Mouse (Mus musculus) MEL (cell line): ENCODE results near the gene Btg3. TPM values are rescaled to one million over a fixed set of nuclear protein-coding genes. Genes with fewer than 3 reads are reported as not detected.

Experiments
- DNase-seq: peaks from one replicate; pipeline ENCODE4 v3.0.0; 2011; ENCODE audit warnings: low read depth, low spot score
- H3K27ac ChIP-seq: 2 replicates; pipeline ENCODE4 v1.5.1; 2012; ENCODE audit warnings: low read depth, mild to moderate bottlenecking, control low read depth, low read length, moderate library complexity; ENCODE audit not compliant: control insufficient read depth
- H3K27me3 ChIP-seq, 2 experiments: fragments of 150-350 bp in 1 of 2; sonication (generic) in 1 of 2; 2 replicates each; pipeline ENCODE4 v1.6.1; 2012; ENCODE audit warnings: low read length in 2 of 2, mild to moderate bottlenecking in 2 of 2, improper control_type of control experiment in 1 of 2, moderate library complexity in 1 of 2; ENCODE audit not compliant: insufficient read depth in 2 of 2, control insufficient read depth in 1 of 2
- H3K36me3 ChIP-seq, 2 experiments: 2 replicates each; pipeline ENCODE4 v1.6.1; 2012 to 2014; ENCODE audit warnings: low read length in 2 of 2, improper control_type of control experiment in 1 of 2, inconsistent platforms in 1 of 2, mild to moderate bottlenecking in 1 of 2; ENCODE audit not compliant: insufficient read depth in 2 of 2, control insufficient read depth in 1 of 2
- H3K4me1 ChIP-seq, 2 experiments: fragments of 150-350 bp in 1 of 2; sonication (generic) in 1 of 2; 2 replicates each; pipeline ENCODE4 v1.6.1; 2012; ENCODE audit warnings: low read length in 2 of 2, improper control_type of control experiment in 1 of 2, mild to moderate bottlenecking in 1 of 2; ENCODE audit not compliant: insufficient read depth in 2 of 2, control insufficient read depth in 1 of 2
- H3K4me3 ChIP-seq, 2 experiments: fragments of 150-350 bp in 1 of 2; sonication (generic) in 1 of 2; 2 replicates each; pipeline ENCODE4 v1.5.1; 2012; ENCODE audit warnings: low read depth in 2 of 2, low read length in 2 of 2, mild to moderate bottlenecking in 2 of 2, moderate library complexity in 2 of 2, control low read depth in 1 of 2, improper control_type of control experiment in 1 of 2; ENCODE audit not compliant: control insufficient read depth in 1 of 2, insufficient read depth in 1 of 2
- H3K79me2 ChIP-seq: 2 replicates; pipeline ENCODE4 v1.6.1; 2012; ENCODE audit warnings: mild to moderate bottlenecking, low read length, moderate library complexity; ENCODE audit not compliant: control insufficient read depth, poor library complexity, insufficient read depth
- H3K9ac ChIP-seq: 2 replicates; pipeline ENCODE4 v1.6.1; 2012; ENCODE audit warnings: low read depth, mild to moderate bottlenecking, control low read depth, low read length, moderate library complexity; ENCODE audit not compliant: control insufficient read depth, poor library complexity, severe bottlenecking
- H3K9me3 ChIP-seq: fragments of 150-350 bp; sonication (generic); replicated peaks from 2 replicates; pipeline ENCODE4 v1.6.1; 2012; ENCODE audit warnings: mild to moderate bottlenecking, low read length, improper control_type of control experiment, moderate library complexity; ENCODE audit not compliant: insufficient read depth
- BHLHE40 ChIP-seq: IDR thresholded peaks from 2 replicates; pipeline ENCODE4 v1.6.1; 2012; ENCODE audit warnings: low read depth, mild to moderate bottlenecking, inconsistent platforms, low read length, improper control_type of control experiment, borderline replicate concordance
- CHD2 ChIP-seq: IDR thresholded peaks from 2 replicates; pipeline ENCODE4 v1.6.1; 2011; ENCODE audit warnings: low read length, improper control_type of control experiment
- CTCF ChIP-seq, 3 experiments: IDR thresholded peaks in 2 of 3; conservative IDR thresholded peaks in 1 of 3; 2 replicates each; pipeline ENCODE4 v1.5.1; 2011 to 2012; ENCODE audit warnings: low read length in 3 of 3, low read depth in 2 of 3, mild to moderate bottlenecking in 2 of 3, improper control_type of control experiment in 1 of 3, inconsistent platforms in 1 of 3, mixed read lengths in 1 of 3, moderate library complexity in 1 of 3; ENCODE audit not compliant: control insufficient read depth in 1 of 3, insufficient read depth in 1 of 3, poor library complexity in 1 of 3, severe bottlenecking in 1 of 3
- E2F4 ChIP-seq: IDR thresholded peaks from 2 replicates; pipeline ENCODE4 v1.6.1; 2011; ENCODE audit warnings: low read depth, low read length, improper control_type of control experiment, borderline replicate concordance
- ELF1 ChIP-seq: IDR thresholded peaks from 2 replicates; pipeline ENCODE4 v1.6.1; 2014; ENCODE audit warnings: low read depth, mild to moderate bottlenecking, inconsistent platforms, low read length, improper control_type of control experiment, moderate library complexity
- EP300 ChIP-seq, 2 experiments: IDR thresholded peaks; 2 replicates each; pipeline ENCODE4 v1.6.1; 2011; ENCODE audit warnings: improper control_type of control experiment in 2 of 2, low read length in 2 of 2, low read depth in 1 of 2, mild to moderate bottlenecking in 1 of 2
- GABPA ChIP-seq: IDR thresholded peaks from 2 replicates; pipeline ENCODE4 v1.6.1; 2012; ENCODE audit warnings: low read depth, mild to moderate bottlenecking, inconsistent platforms, low read length, improper control_type of control experiment, moderate library complexity
- MAX ChIP-seq: IDR thresholded peaks from 2 replicates; pipeline ENCODE4 v1.6.1; 2011; ENCODE audit warnings: low read length, improper control_type of control experiment
- MEF2A ChIP-seq: IDR thresholded peaks from 2 replicates; pipeline ENCODE4 v1.6.1; 2014; ENCODE audit warnings: low read depth, mild to moderate bottlenecking, inconsistent platforms, low read length, improper control_type of control experiment; ENCODE audit not compliant: poor library complexity, insufficient replicate concordance, severe bottlenecking; ENCODE audit errors: extremely low read depth
- MYC ChIP-seq: IDR thresholded peaks from 2 replicates; pipeline ENCODE4 v1.6.1; 2011; ENCODE audit warnings: low read depth, mild to moderate bottlenecking, low read length, improper control_type of control experiment, moderate library complexity
- POLR2AphosphoS5 ChIP-seq: IDR thresholded peaks from 2 replicates; pipeline ENCODE4 v1.6.1; 2012; ENCODE audit warnings: low read depth, borderline replicate concordance, mild to moderate bottlenecking, inconsistent platforms, low read length, moderate library complexity, mixed read lengths
- RAD21 ChIP-seq: IDR thresholded peaks from 2 replicates; pipeline ENCODE4 v1.6.1; 2011; ENCODE audit warnings: mild to moderate bottlenecking, low read depth, low read length, improper control_type of control experiment
- SIN3A ChIP-seq: IDR thresholded peaks from 2 replicates; pipeline ENCODE4 v1.6.1; 2012; ENCODE audit warnings: low read length, improper control_type of control experiment, inconsistent platforms
- SMC3 ChIP-seq: IDR thresholded peaks from 2 replicates; pipeline ENCODE4 v1.6.1; 2011; ENCODE audit warnings: low read depth, low read length, improper control_type of control experiment
- TCF12 ChIP-seq: IDR thresholded peaks from 2 replicates; pipeline ENCODE4 v1.6.1; 2014; ENCODE audit warnings: low read depth, mild to moderate bottlenecking, inconsistent platforms, low read length, improper control_type of control experiment, moderate library complexity
- USF1 ChIP-seq: IDR thresholded peaks from 2 replicates; pipeline ENCODE4 v1.6.1; 2014; ENCODE audit warnings: low read depth, mild to moderate bottlenecking, inconsistent platforms, low read length, improper control_type of control experiment, moderate library complexity
- polyA plus RNA-seq, 2 experiments: library from polyadenylated mRNA; stranded (reverse) in 1 of 2; unstranded in 1 of 2; fragments of >175 nt in 1 of 2; fragments of >200 nt in 1 of 2; gene quantifications; 2 replicates each; pipeline versions ENCODE4 v1.2.1 to v1.2.4; 2012; ENCODE audit warnings: low replicate concordance in 2 of 2, low read depth in 1 of 2; ENCODE audit not compliant: insufficient read length in 2 of 2, insufficient read depth in 1 of 2, missing spikeins in 1 of 2
- total RNA-seq: library from RNA; depleted of rRNA; stranded (reverse); fragments of 300-350 nt; gene quantifications from 2 replicates; pipeline ENCODE4 v1.2.3, GENCODE M21; 2012

Gene Btg3
- total and polyA plus RNA-seq, 3 experiments = 8.5 to 17.5 TPM; not detected in 1

- Histone ChIP-seq H3K9ac (no peak overlapping the region), H3K36me3 (peaks cover 0 to 20% of the 10 kb centered on the region in 2 experiments; a peak in 2 of 4 replicates), H3K79me2 (no peaks in the 10 kb centered on the region), H3K27me3 (no peaks in the 10 kb centered on the region), H3K4me1 (no peaks in the 10 kb centered on the region), H3K9me3 (no peaks in the 10 kb centered on the region), H3K4me3 (no peak overlapping the region), H3K27ac (no peak overlapping the region)
- TF ChIP-seq RAD21 (peak; percentile 33), POLR2AphosphoS5 (no peak), CTCF (IDR thresholded peaks at IDR 0.05 in 2 of 3, conservative IDR thresholded peaks at IDR 0.05 in 1 of 3; ENCODE audit: control insufficient read depth in 1 of 3, insufficient read depth in 1 of 3, low read depth in 2 of 3, low read length in 3 of 3, poor library complexity in 1 of 3, severe bottlenecking in 1 of 3) (peak; percentile 12 to 46 (median 22); a peak in 4 of 6 replicates), BHLHE40 (no peak), SMC3 (peak; percentile 48)
- peak; percentile 34 for DNase-seq
Observed at GRCm38 (mm10) chr16:78357757-78358156, 19.2 kb downstream of the Btg3 start.

DNA sequence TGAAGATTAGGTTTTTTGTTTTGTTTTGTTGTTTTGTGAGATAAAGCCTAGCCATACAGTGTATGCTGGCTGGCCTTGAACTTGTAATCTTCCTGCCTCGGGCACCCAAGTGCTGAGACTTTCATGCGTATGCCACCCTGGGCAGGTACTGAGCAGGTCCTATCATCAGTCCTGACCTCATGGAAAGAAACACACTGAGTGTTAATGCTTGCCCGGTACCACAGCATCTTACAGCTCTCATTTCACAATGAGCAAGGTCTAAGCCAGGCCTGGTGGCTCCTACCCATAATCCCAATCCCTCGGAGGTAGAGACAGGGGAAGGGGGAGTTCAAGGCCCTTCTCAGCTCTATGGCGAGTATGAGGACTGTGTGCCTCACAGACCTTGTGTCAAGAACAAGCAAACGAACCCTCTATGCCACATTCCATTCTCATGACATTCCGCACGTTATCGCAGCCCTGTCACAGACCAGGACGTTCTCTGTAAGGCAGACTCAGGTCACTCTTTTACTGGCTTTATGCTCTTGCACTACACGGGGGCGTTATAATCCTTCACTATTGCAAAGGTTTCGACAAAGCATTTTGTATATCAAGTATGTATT is 29.6 kb downstream of the Btg3 start:
- DNase-seq = no peak
- no peaks in the 10 kb centered on the region for H3K27me3 ChIP-seq
- TF ChIP-seq USF1 (no peak), CHD2 (no peak), GABPA (no peak), MAX (no peak), EP300 (IDR thresholded peaks at IDR 0.05; ENCODE audit: low read depth in 1 of 2, low read length in 2 of 2) (no peak), E2F4 (no peak), ELF1 (no peak), MEF2A (no peak), SIN3A (no peak), TCF12 (no peak), MYC (no peak)
- H3K36me3 ChIP-seq = no peaks in the 10 kb centered on the region; a peak in 1 of 4 replicates
- H3K4me3 ChIP-seq = no peak overlapping the region
- H3K9me3 ChIP-seq = no peaks in the 10 kb centered on the region
- H3K4me1 ChIP-seq = no peaks in the 10 kb centered on the region
- no peak overlapping the region for H3K27ac ChIP-seq
- H3K9ac ChIP-seq = no peak overlapping the region
- H3K79me2 ChIP-seq = no peaks in the 10 kb centered on the region
